Mouse (Mus musculus): ENCODE measurements around the gene Olfr54. TPM values are rescaled to one million over a fixed set of nuclear protein-coding genes. Genes with fewer than 3 reads are reported as not detected.
"Not testable (repeated sequence)": the region's sequence is repeated elsewhere in the genome, so short reads cannot be mapped to it uniquely, and the experiment has no call there.

The Olfr54 gene
- total and polyA plus RNA-seq, 3 experiments = not detected

DNA sequence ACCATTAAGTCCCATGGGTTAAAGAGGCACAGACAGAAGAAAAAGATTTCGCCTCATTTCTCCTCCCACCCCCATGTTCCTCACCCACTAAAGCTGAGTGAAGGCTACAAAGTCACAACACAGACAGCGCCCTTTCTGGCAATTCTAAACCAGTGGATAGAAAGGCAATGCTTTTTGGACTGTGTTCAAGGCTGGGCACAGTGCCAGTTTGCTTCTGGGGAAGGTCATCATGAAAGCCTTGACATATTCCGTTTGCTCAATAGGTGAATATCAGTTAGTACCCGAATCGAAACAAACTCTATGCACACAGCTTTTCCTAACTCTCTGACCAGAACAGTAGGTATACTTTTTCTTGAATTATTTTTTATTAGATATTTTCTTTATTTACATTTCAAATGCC is 2.2 kb upstream of the Olfr54 start:
- Histone ChIP-seq H3K79me2 (replicated peaks; ENCODE audit: control insufficient read depth, extremely low read depth, insufficient read depth, poor library complexity, severe bottlenecking) (no peaks in the 10 kb centered on the region), H3K27ac (ENCODE audit: insufficient read depth, low read depth) (no peak overlapping the region), H3K4me1 (ENCODE audit: control insufficient read depth in 1 of 2, insufficient read depth in 2 of 2) (no peaks in the 10 kb centered on the region), H3K9me3 (replicated peaks; ENCODE audit: low read length) (peaks cover 2% of the 10 kb centered on the region), H3K27me3 (replicated peaks) (peaks cover 53% of the 10 kb centered on the region), H3K4me2 (ENCODE audit: insufficient read depth, low read depth, poor library complexity, severe bottlenecking) (no peak overlapping the region), H3K36me3 (replicated peaks in 1 of 2; ENCODE audit: control insufficient read depth in 1 of 2, insufficient read depth in 1 of 2, low read length in 1 of 2) (no peaks in the 10 kb centered on the region), H3K4me3 (replicated peaks in 1 of 3; ENCODE audit: low read depth in 2 of 3, low read length in 2 of 3, poor library complexity in 1 of 3) (no peak overlapping the region), H3K9ac (ENCODE audit: insufficient read depth, low read depth) (no peak overlapping the region)
- dilution Hi-C loops (cut with MboI; ENCODE audit: extremely low pct_ligation_motif_present, extremely low pct_unique_long_range_greater_than_20kb, low sequenced_read_pairs) (no loop called here), in situ Hi-C loops (cut with MboI; ENCODE audit: low pct_ligation_motif_present, low pct_unique_long_range_greater_than_20kb, low sequenced_read_pairs) (no loop called here)
- no peak for DNase-seq (ENCODE audit: extremely low read depth)
- TF ChIP-seq MAX (IDR thresholded peaks at IDR 0.05; ENCODE audit: low read length) (no peak), SIN3A (IDR thresholded peaks at IDR 0.05; ENCODE audit: low read length) (no peak), KAT2A (IDR thresholded peaks at IDR 0.05; ENCODE audit: insufficient replicate concordance, low read length) (no peak), IRF4 (IDR thresholded peaks at IDR 0.05; ENCODE audit: low read depth, low read length) (no peak), CHD1 (IDR thresholded peaks at IDR 0.05; ENCODE audit: low read depth, low read length) (no peak), RAD21 (IDR thresholded peaks at IDR 0.05; ENCODE audit: low read depth, low read length) (no peak), ELF1 (IDR thresholded peaks at IDR 0.05; ENCODE audit: low read depth, low read length) (no peak), MAFK (IDR thresholded peaks at IDR 0.05; ENCODE audit: insufficient replicate concordance, low read length) (no peak), ETS1 (conservative IDR thresholded peaks at IDR 0.05; ENCODE audit: low read depth, low read length) (no peak), HCFC1 (IDR thresholded peaks at IDR 0.05; ENCODE audit: low read depth, low read length) (no peak), POLR2A (IDR thresholded peaks at IDR 0.05; ENCODE audit: low read depth, low read length) (no peak), ZC3H11A (IDR thresholded peaks at IDR 0.05; ENCODE audit: low read depth, low read length) (no peak), MEF2A (IDR thresholded peaks at IDR 0.05; ENCODE audit: borderline replicate concordance, low read depth, low read length) (no peak)

DNA sequence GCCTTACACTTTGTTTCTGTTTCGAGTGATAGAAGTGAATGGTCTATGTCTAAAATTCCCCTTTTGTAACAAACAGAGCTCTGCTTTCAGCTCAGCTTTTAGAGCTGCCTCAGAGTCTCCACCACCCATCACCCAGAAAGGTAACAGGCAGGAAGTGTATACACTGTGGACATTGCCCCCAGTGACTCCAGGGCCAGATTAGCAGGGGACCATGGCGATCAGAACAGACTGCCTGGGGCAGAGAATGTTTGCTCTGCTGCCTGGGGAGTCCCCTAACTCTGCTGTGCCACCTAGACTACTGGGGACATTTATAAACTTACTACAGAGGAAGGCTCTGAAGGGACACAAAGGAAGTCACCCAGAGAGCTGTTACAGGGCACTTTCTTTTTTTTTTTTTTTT is 2.3 kb downstream of the Olfr54 start:
- no peak overlapping the region for H3K4me3 ChIP-seq (replicated peaks in 1 of 3; ENCODE audit: low read depth in 2 of 3, low read length in 2 of 3, poor library complexity in 1 of 3)
- no peak overlapping the region for H3K9ac ChIP-seq (ENCODE audit: insufficient read depth, low read depth)
- H3K4me2 ChIP-seq (ENCODE audit: insufficient read depth, low read depth, poor library complexity, severe bottlenecking) = no peak overlapping the region
- no peaks in the 10 kb centered on the region for H3K36me3 ChIP-seq (replicated peaks in 1 of 2; ENCODE audit: control insufficient read depth in 1 of 2, insufficient read depth in 1 of 2, low read length in 1 of 2)
- dilution Hi-C loops (cut with MboI; ENCODE audit: extremely low pct_ligation_motif_present, extremely low pct_unique_long_range_greater_than_20kb, low sequenced_read_pairs) (no loop called here), in situ Hi-C loops (cut with MboI; ENCODE audit: low pct_ligation_motif_present, low pct_unique_long_range_greater_than_20kb, low sequenced_read_pairs) (no loop called here)
- TF ChIP-seq ELF1 (IDR thresholded peaks at IDR 0.05; ENCODE audit: low read depth, low read length) = no peak
- no peak for TF ChIP-seq RCOR1 (conservative IDR thresholded peaks at IDR 0.05; ENCODE audit: low read depth, low read length)
- no peak for TF ChIP-seq E2F4 (IDR thresholded peaks at IDR 0.05; ENCODE audit: insufficient replicate concordance, low read depth, low read length)
- no peak for TF ChIP-seq SMC3 (IDR thresholded peaks at IDR 0.05; ENCODE audit: low read depth, low read length)
- TF ChIP-seq GABPA (IDR thresholded peaks at IDR 0.05; ENCODE audit: insufficient replicate concordance, low read depth, low read length) = no peak
- TF ChIP-seq RAD21 (IDR thresholded peaks at IDR 0.05; ENCODE audit: low read depth, low read length) = no peak
- no peak for TF ChIP-seq POLR2AphosphoS2 (IDR thresholded peaks at IDR 0.05; ENCODE audit: low read depth, low read length)
- TF ChIP-seq PAX5 (IDR thresholded peaks at IDR 0.05; ENCODE audit: low read length) = no peak
- no peak for DNase-seq (ENCODE audit: extremely low read depth)
- H3K27me3 ChIP-seq (replicated peaks) = peaks cover 20% of the 10 kb centered on the region
- H3K27ac ChIP-seq (ENCODE audit: insufficient read depth, low read depth) = no peak overlapping the region
- H3K79me2 ChIP-seq (replicated peaks; ENCODE audit: control insufficient read depth, extremely low read depth, insufficient read depth, poor library complexity, severe bottlenecking) = no peaks in the 10 kb centered on the region
- peaks cover 1% of the 10 kb centered on the region for H3K9me3 ChIP-seq (replicated peaks; ENCODE audit: low read length)
- no peaks in the 10 kb centered on the region for H3K4me1 ChIP-seq (ENCODE audit: control insufficient read depth in 1 of 2, insufficient read depth in 2 of 2)

DNA sequence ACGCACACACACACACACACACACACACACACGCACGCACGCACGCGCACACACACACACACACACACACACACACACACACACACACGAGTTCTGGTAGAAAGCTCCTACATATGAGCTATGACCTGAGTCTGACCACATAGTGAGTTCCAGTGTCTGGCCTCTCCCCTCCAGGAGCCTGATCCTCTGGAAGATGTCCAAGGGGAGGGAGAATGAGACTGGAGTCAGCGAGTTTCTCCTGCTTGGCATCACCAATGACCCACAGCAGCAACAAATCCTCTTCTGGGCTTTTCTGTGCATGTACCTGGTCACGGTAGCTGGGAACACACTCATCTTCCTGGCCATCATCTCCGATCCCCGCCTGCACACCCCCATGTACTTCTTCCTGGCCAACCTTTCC is 12.8 kb downstream of the Olfr54 start:
- H3K27ac ChIP-seq (ENCODE audit: insufficient read depth, low read depth); H3K4me2 ChIP-seq (ENCODE audit: insufficient read depth, low read depth, poor library complexity, severe bottlenecking); H3K4me1 ChIP-seq (ENCODE audit: control insufficient read depth in 1 of 2, insufficient read depth in 2 of 2); in situ Hi-C loops (cut with MboI; ENCODE audit: low pct_ligation_motif_present, low pct_unique_long_range_greater_than_20kb, low sequenced_read_pairs); H3K9me3 ChIP-seq (replicated peaks; ENCODE audit: low read length); H3K36me3 ChIP-seq (replicated peaks in 1 of 2; ENCODE audit: control insufficient read depth in 1 of 2, insufficient read depth in 1 of 2, low read length in 1 of 2); H3K4me3 ChIP-seq (replicated peaks in 1 of 3; ENCODE audit: low read depth in 2 of 3, low read length in 2 of 3, poor library complexity in 1 of 3); DNase-seq (ENCODE audit: extremely low read depth); H3K27me3 ChIP-seq (replicated peaks); H3K79me2 ChIP-seq (replicated peaks; ENCODE audit: control insufficient read depth, extremely low read depth, insufficient read depth, poor library complexity, severe bottlenecking); H3K9ac ChIP-seq (ENCODE audit: insufficient read depth, low read depth); dilution Hi-C loops (cut with MboI; ENCODE audit: extremely low pct_ligation_motif_present, extremely low pct_unique_long_range_greater_than_20kb, low sequenced_read_pairs): not testable (repeated sequence)

DNA sequence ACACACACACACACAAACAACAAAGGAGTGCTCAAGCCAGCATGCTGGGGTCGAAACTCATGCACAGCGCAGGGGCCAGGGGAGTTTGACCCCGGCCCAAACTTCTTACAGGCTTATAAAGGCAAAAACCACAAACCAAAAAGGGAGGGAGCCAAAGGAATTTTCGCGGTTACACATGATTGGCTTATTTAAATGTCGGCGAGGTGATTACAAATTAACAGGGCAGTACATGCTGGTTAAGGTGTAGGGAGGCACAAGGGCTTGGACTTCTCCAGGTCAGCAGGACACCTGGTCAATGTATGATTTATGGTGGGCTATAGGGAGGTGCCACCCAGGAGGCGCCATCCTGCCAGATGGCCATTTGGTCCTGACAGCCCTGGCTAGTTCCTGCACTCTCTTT is 15.3 kb downstream of the Olfr54 start:
- in situ Hi-C loops (cut with MboI; ENCODE audit: low pct_ligation_motif_present, low pct_unique_long_range_greater_than_20kb, low sequenced_read_pairs); H3K27ac ChIP-seq (ENCODE audit: insufficient read depth, low read depth); H3K9me3 ChIP-seq (replicated peaks; ENCODE audit: low read length); H3K79me2 ChIP-seq (replicated peaks; ENCODE audit: control insufficient read depth, extremely low read depth, insufficient read depth, poor library complexity, severe bottlenecking); H3K4me3 ChIP-seq (replicated peaks in 1 of 3; ENCODE audit: low read depth in 2 of 3, low read length in 2 of 3, poor library complexity in 1 of 3); dilution Hi-C loops (cut with MboI; ENCODE audit: extremely low pct_ligation_motif_present, extremely low pct_unique_long_range_greater_than_20kb, low sequenced_read_pairs); H3K9ac ChIP-seq (ENCODE audit: insufficient read depth, low read depth); H3K27me3 ChIP-seq (replicated peaks); DNase-seq (ENCODE audit: extremely low read depth); H3K36me3 ChIP-seq (replicated peaks in 1 of 2; ENCODE audit: control insufficient read depth in 1 of 2, insufficient read depth in 1 of 2, low read length in 1 of 2); H3K4me1 ChIP-seq (ENCODE audit: control insufficient read depth in 1 of 2, insufficient read depth in 2 of 2); H3K4me2 ChIP-seq (ENCODE audit: insufficient read depth, low read depth, poor library complexity, severe bottlenecking): not testable (repeated sequence)
